Mouse (Mus musculus) layer of hippocampus, postnatal 36 days (tissue): ENCODE data around the gene Hhipl1. TPM values are rescaled to one million over a fixed set of nuclear protein-coding genes. Genes with fewer than 3 reads are reported as not detected.
A peak's percentile ranks its signal among the peaks of the same experiment; 100 is the strongest.

Experiments
- DNase-seq, 2 experiments: peaks; one replicate each; pipeline ENCODE4 v3.0.0; 2022
- total RNA-seq, 2 experiments: library from RNA; stranded (reverse); gene quantifications; 2 replicates each; pipeline ENCODE4 v1.2.3; 2021

The Hhipl1 gene
- total RNA-seq, 2 experiments from 2014 or later = 4.5 to 5.7 TPM

DNA sequence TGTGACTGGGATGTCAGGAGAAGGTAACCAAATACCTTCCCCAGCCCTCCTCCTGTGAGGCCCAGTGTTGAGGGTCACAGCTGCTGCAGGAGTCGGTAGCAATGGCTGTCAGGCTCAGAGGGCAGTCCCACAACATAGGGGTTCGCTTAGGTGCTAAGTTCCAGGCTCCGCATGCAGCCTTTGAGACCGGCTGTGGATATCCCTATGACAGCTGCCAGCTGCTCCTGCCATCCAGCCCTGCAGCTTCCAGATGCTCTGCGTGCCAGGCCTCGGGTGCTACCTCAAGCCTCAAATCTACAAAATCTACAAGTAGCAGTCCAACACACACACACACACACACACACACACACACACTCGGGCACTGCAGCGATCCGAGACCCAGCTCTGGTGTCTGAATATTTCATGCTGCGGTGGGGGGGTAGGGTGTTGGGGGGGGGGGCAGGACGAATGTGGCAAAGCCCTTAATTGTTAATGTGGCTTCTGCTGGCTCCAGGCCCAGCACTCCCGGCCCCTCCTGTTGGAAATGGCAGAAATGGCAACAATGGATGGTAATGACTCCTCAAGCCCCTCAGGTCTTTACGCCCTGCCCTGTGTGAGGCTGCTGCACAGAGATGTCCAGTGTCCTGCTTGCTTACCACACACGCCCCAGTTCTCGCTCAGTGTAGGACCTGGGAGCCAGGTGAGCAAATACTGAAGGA, 27.7 kb upstream of the Hhipl1 start:
- no peak for DNase-seq

DNA sequence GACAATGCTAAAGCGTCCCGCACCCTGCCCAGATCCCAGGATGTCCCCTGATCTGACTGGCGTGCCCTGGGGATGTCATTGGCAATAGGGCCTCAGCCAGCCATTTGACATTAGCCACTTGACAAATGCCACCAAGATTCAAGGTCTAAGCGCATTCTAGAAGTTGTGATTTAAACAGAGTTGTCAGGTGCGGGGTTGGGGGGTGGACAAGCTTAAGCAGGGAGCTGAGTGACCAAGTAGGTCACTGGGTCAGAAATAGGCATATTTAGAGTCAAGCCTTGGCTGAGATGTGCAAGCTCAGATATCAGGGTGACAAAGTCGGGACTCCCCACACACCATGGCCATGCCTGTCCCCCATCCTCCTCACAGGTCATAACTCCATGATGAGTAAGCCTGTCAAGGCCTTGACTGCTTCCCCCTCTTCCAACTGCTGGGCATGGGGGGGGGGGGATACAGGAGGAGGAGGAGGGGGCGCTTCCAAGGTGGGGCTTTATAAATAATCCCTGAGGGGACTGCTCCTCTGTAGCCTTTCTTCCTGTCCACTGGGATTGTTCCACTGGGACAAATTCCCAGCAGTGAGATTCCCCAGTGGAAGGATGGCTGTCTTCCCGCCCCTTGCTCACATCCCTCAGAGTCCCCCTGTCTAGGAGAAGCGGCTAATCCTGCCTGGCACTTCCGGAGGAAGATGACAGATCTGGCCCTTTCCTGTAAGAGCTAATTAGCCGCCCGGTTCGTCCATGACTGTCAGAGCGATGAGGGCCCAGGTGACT, 21.4 kb upstream of the Hhipl1 start:
- no peak for DNase-seq

DNA sequence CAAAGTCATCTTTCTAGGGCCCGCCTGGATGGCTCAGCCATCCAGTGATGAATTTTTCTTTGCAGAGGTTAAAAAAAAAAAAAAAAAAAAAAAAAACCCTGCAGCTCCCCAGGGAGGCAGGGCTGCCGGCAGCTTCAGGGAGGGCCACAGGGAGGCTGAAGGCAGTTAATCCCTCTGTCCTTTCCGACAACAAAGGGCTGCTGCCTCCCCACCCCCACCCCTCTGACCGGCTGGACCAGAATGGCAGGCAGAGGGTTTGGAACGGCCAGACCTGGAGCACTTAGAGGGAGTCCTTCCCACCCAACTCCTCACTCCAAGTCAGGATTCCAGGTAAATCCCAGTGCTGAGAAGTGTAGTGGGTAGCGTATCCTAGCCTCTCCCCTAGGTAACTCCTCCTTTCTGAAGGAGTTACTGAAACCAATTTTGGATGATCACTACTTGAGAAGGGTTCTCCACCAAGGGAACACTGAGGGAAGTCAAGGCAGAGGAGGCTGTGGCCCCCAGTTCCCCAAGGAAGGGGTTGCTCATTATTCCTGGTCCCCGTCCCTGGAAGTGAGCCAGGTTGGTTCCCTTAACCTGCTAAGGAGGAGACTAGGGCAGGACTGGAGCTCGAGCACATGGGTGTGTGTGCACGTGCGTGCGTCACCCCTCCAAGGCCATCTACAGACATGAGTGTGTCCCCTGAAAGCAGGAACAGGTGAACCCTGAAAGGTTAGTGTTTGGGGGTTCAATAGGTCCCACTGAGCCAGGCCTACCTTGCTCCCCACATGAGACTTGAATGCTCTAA, 20.7 kb upstream of the Hhipl1 start:
- no peak for DNase-seq

DNA sequence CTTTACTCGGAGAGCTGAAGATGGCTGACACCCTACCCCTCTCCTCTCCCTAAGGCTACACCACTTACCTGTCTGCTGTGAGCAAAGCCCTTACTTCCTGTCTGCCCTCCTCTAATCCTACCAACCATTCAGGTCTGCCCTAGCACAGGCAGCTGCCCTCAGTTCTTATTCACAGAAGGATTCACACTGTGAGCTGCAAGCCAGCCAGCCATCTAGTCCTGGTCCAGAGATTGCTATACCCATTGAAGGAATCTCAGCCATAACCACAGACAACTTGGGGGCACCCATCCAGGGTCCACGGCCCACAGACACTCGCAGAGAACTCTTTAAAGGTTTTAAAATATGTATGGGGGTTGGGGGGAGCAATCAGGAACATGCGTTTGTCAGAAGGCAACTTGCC, 19.7 kb upstream of the Hhipl1 start:
- DNase-seq = no peak

DNA sequence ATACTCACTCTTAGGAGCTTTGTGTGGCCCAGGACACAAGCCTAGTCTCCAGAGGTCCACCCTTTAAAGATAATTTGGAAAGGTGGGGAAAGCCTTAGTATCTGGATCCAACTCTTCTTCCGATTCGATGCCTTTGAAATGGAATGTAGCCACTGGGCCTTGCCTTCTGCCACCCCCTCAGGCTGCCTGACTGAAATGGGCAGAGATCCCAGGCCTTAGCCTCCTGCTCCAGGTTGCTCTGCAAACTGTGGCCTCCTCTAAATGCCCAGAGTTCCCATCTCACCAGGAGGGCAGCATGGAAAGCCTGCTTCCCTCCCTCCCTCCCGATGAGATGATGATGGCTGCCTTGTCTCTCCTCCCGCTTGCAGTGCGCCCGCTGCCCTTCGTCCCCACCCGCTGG, 19.1 kb upstream of the Hhipl1 start:
- DNase-seq = no peak

DNA sequence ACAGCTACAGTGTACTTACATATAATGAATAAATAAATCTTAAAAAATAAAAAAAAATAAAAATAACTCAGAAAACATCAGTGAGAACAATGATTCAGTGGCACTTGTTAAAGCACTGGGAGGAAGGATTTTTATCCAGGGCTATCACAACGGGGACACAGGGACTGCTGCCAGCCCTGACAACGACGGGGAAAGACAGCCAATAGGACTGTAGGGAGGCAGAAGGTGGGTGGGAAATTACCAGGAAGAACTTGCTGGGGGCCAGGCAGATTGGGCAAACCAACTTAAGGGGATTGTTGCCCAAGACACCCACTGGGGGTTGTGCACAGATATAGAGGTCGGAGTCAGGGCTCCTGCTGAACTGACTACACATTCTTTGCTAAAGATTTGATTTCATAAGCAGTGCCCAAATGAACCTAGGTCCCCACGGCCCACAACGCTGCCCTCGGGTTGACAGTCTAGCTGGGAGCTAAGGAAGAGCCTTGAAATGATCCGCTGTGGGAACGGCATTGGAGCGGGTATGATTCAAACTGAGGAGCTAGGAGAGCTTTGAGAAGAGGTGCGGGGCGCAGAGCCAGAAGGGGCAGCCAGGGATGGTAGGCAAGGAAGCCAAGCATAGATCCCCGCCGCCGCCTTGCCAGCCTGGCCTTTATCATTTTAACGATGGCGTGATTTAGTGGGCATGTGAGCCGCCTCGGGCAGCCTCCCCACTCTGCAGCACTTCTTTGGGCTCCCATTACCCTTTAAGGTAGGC, 17.8 kb upstream of the Hhipl1 start:
- DNase-seq = no peak

DNA sequence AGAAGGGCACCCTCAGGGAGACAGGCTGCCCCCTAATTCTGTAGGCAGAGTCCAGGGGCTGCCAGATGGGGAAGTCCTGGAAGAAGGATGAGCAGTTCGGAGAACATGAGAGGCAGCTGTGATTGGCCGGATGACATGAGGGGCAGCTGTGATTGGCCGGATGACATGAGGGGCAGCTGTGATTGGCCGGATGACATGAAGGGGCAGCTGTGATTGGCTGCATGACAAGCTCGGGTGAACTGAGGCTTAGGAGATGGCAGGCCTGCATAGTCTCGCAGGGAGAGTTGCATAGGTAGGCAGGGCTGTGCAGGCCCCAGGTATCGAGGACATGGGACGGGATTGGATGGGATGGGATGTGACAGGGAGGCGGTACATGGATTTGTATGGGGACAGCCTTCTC, 13.7 kb upstream of the Hhipl1 start:
- no peak for DNase-seq

DNA sequence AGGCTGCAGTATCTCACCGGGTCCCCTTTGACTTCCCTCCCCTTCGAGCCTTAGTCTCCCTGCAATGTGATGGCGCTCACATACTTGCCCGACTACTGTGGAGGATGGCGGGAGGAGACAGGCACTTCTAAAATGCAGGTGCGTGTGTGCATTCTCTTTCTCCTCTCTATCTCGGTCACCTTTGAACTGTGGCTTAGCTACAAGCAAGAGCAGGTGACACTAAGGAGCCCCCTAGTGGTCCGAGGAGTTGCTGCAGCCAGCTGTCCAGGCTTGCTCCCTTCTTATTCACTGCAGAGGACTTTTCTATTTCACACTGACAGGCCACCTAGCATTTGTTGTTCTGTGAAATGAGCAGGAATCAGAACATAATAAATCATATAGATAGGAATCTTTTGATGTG, 13.1 kb upstream of the Hhipl1 start:
- peak; percentile 64 to 68 for DNase-seq

DNA sequence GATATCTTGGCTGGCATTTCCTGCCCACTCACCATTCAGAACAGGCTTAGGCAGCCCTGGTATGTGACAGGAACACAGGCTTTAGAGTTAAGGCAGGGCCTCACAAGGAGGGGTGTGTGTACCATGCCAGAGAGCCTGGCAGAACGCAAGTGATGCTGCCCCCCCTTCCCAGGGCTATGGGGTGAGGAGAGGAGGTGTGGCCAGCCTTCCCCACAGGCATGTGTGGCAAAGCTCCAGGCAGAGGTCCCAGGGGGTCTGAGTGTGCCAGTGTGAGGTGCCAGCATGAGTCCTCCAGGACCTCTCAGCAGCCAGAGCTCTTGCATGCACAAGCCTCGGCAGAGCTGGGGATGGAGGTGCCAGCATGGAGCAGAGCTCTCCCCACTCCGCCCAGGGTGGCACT, 11.4 kb upstream of the Hhipl1 start:
- DNase-seq = no peak

DNA sequence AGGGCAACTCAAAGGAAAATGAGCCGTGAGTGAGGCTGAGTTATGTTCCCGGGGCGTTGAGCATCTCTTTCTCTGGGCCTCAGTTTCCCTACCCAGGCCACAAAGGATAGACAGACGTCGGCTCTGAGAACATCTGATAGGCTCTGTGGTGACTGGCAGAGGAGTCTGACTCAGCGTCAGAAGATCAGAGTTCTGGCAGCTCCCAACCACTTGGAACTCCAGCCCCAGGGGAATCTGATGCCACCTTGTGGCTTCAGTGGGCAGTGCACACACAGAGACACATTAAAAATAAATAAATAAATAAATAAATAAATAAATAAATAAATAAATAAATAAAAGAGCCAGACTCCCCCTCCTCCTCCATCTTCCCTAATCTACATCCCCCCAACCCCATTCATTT, 9.0 kb upstream of the Hhipl1 start:
- no peak for DNase-seq

DNA sequence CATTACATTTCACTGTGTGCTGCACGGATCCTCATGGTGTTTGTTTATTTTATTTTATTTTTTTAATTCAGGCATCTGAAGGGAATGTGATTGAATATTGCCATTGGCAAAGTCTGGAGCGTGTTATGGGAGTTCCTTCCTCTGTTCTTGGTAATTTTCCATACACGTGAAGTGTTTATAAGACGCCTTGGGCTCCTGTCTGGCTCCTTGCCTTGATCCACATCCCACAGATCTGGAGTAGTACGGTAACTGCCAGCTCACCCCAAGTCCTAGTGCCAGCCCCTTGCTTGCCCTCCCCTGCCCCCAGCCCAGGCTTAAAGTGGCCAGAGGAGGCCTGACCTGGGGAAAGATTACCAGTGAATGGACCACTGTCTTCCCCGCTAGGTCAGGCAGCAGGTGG, 5.1 kb upstream of the Hhipl1 start:
- no peak for DNase-seq

DNA sequence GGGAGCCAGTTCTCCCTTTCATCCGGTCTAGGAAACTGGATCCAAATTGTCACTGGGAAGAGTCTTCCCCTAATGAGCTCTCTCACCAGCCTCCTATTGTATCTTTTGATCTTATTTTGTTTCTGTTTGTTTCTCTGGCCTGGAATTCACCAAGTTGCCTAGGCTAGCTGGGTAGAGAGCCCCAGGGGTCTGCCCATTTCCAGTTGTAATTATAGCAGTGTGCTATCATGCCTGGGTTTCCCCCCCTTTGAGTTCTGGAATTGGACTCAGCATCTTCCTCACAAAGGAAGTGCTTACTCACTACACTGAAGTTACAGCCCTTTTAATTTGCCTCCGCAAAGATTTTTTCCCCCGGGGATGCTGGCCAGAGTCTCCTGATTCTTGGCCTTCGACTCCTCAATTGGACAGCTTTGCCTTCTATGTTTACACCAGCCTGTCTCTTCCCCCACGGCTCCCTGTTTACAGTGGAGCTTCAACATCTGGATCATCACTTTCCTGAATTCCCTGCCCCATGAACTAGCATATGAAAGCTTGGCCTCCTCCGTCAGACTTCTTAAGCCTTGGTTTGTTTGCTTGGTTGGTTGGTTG, 2.2 kb upstream of the Hhipl1 start:
- DNase-seq = no peak

DNA sequence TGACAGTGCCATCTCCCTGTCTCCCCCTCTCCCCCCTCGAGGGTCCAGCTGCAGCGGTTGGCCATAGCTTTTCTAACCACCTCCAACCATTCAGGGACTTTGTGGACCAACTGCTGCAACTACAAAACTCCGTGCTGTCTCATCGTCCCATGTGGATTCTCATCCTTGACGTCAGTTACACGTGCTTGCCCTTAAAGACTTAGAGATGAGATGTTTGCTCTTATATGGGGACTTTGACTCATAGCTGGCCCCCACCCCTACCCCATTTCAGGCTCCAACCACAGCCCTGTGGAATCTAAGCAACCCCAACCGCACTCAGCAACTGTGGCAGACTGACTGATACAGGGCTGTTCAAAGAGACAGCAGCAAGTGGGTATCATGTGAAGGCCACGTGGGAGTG, 898 bp upstream of the Hhipl1 start:
- no peak for DNase-seq

DNA sequence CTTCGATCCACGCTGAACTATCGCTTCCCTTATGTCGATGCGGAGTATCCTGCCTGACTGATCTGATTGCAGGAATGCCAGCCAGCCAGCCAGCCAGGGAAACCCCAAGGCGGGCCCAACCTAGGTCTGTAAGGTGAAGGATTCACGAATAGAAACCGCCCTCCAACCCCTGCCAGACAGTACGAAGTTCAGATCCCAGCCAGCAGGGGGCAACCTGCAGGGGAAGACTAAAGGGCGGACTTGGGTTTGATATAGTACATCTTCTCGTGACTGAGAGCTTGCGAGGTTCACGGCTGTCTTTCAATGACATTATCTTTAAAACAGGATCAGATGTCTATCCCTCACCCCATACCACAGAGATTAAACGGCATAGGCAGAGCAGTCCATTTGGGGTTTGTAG, 1.5 kb downstream of the Hhipl1 start:
- DNase-seq = no peak

DNA sequence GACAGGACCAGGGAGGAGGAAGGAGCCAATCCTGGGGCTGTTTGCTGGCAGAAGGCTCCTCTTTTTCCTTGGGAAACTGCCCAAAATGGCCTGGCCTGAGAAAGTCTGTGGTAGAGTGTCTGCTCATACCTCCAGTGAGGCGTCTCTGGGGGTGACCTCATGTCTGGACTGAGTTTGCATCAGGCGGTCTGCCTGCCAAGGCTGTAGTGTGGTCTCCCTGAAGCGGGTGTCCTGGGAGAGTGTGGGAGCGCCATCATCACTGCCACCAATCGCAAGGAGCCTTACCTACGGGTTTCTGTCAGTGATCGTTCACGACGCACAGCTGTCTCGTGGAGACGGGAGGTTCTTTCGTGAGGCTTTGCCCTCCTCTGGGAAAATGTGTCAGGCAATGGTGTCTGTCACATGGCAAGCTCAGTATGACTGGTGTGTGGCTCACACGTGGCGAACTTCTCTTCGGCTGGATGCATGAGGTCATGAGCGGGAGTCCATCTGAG, 2.3 kb downstream of the Hhipl1 start:
- no peak for DNase-seq

DNA sequence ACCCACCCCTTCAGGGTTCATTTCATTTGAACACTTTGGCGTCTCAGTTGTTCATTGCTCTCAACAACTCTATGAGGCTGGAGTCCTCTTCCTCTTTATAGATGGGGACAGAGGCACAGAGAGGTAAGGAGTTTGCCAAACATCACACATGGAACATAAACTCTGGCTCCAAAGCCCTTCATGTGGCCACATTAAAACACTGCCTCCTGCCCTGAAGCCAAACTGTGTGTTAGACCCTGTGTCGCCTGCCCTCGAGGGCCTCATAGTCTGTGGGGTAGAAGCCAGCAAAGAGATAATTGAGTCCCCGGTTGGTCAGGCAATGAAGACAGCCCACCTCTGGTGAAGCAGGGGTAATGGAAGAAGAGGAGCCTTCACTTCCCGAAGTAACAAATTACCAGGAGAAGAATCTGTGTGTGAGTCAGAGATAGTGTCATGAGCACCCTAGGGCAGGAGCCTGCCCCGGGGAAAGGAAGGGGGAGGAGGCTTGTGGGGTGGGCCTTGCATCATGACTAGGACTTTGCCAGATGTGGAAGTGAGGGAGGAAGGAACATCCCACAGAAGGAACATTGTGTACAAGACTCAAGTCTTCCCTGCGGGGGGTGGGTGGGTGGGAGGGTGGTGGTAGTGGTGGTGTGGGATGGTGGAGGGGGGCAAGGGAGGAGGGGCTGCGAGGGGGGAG, 3.2 kb downstream of the Hhipl1 start:
- no peak for DNase-seq

DNA sequence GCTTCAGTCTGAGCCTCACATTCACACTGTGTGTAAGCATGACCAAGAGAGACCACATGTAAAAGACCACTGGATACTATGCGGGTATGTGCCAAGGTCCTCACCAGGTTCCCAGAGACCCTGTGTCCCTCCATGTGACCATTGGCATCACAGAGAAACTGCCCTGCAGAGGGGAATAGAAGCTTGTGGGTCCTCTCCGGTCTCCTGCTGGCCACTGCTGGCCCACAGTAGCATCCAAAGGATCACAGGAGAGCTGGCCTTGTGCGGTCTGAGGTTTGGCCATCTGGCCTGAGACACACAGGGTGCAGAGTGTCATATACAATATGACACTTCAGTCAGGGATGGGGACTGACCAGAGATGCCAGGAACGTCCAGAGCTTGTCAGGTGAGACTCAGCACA, 4.0 kb downstream of the Hhipl1 start:
- DNase-seq = no peak

DNA sequence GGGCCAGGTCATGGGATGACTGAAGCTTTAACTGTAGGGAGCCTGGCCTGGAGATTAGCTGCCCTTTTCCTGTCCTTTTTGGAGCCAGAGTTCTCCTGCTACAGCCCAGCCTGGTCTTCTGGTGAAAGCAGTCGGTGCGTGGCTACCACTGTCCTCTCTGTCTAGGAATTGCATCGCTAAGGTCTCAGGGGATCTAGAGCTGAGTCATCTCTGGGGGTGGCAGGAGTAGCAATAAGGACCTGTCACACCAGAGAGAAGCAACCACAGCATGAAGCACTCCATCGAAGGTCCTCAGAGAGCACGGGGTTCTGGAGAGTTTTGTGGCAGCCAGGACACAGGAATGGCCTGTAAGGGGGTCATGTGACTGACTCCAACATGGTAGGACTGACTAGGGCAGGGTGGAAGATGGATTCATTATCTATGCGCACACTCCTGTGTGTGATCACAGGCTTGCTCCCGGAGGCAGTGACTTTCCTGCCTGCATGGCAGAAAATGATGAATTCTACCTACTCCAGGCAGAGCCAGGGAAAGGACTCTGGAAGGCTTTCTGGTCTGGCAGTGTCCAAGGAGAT, 4.5 kb downstream of the Hhipl1 start:
- DNase-seq = no peak

DNA sequence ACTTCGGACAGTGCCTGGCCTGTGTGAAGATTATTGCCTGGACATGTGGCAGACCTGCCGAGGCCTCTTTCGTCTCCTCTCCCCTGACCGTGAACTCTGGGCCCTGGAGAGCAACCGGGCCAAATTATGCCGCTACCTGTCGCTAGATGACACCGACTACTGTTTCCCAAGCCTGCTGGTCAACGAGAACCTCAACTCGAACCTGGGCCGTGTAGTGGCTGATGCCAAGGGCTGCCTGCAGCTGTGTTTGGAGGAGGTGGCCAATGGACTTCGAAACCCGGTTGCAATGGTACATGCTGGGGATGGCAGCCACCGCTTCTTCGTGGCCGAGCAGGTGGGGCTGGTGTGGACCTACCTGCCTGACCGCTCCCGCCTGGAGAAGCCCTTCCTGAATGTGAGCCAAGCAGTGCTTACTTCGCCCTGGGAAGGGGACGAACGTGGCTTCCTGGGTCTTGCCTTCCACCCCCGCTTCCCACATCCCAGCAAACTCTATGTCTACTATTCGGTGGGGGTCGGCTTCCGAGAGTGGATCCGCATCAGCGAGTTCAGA, 5.7 kb downstream of the Hhipl1 start:
- no peak for DNase-seq

DNA sequence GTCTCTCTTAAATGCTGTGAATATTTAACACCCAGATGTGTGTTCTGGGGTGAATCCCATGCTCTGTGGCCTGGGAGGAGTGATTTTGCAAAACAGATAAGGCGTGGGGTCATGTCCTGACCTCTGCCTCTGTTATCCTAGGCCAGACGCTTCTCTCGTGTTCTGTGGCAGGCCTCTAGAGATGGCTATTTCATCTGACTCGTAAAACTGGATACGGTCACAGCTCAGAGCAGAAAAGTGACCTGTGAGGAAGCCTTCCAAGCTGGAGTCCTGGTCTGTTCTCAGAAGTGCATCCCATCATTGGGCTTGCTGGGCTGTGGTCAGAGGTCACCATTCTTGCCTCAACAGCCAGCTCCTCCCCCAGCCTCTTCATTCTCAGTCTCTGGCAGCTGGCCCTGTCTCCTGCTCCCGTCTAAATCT, 6.4 kb downstream of the Hhipl1 start:
- DNase-seq = no peak

DNA sequence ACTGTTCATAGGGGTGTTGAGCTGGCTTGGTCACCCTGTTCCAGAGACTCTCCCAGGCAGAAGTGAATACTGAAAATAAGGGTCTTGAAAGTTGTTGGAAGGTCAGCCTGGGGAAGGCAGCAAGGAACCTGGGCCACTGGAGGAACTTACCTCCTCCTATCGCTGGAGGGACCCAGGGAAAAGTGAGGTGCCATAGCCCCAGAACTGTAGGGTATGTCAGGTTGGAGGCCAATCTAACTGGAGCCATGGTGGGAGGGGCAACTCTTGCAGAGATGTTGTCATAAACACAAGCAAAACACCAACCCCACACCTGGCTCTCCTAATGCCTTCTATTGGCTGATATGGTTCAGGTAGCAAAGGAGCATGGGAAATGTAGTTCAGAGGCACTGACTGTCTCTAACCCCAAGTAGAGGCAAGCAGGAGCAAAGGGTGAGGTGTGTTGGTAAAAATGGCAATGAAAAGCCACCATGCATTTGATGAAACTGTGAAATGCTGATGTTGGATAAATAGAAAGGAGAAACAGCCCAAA, 7.2 kb downstream of the Hhipl1 start:
- no peak for DNase-seq
